Mouse (Mus musculus) erythroblast, embryonic 14.5 days (primary cell): Measurements from ENCODE around the gene Insl5.

ENCODE experiments used
- GATA1 ChIP-seq: IDR thresholded peaks from 2 replicates; pipeline ENCODE4 v1.6.1; 2012; ENCODE audit warnings: low read length, inconsistent platforms, mixed read lengths
- TAL1 ChIP-seq: IDR thresholded peaks from 3 replicates; pipeline ENCODE4 v1.6.1; 2012; ENCODE audit warnings: low read length, inconsistent platforms, mixed read lengths

GRCm38 (mm10) chr4:103039838-103040191 lies 13.2 kb upstream of the Insl5 start:
- TF ChIP-seq GATA1 (no peak), TAL1 (no peak)
